Mouse (Mus musculus): Measurements from ENCODE around the gene Coro1a. TPM values are rescaled to one million over a fixed set of nuclear protein-coding genes. Genes with fewer than 3 reads are reported as not detected.

Gene Coro1a
- polyA plus RNA-seq, 1 experiment from 2014 or later = 33.3 TPM

DNA sequence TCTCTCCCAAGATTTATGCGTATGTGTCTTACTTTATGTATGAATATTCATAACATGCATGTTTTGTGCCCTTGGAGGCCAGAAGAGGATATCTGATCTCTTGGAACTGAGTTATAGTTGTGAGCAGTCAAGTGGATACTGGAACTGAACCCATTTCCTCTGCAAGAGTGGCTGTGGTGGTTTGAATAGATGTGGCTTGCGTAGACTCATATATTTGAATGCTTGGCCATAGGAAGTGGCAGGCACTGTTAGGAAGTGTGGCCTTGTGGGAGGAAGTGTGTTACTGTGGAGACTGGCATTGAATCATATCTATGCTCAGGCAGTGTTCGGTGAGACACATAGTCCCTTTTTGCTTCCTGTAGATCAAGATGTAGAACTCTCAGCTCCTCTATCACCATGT lies 51.9 kb downstream of the Coro1a start:
- Histone ChIP-seq H3K4me3 (no peak overlapping the region), H3K27ac (no peak overlapping the region), H3K27me3 (no peaks in the 10 kb centered on the region), H3K9me3 (no peaks in the 10 kb centered on the region), H3K4me1 (no peaks in the 10 kb centered on the region), H3K9ac (no peak overlapping the region), H3K36me3 (no peaks in the 10 kb centered on the region), H3K4me2 (no peak overlapping the region)
- WGBS = 92% methylated on average over 3 of the region's 3 CpGs
- ATAC-seq (ENCODE audit: insufficient number of reproducible peaks, insufficient read depth, low FRiP score, low TSS enrichment, low read depth) = no peak

DNA sequence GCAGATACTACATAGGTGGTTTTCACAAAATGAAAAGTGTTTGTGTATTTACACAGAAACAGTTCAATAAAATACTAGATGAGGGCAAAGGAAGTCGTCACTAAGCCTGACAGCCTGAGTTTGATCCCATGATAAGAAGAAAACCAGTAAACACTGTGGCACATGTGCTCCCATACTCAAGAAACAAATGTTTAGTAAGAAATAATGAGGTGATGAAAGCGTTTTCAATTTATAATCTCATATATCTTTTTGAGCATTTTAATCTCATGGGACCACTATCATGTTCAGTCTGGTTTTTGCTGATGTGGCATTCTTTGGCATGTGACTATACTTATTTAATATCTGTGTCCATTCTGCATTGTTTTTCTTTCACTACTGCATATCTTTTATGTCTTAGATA lies 53.6 kb downstream of the Coro1a start:
- no peaks in the 10 kb centered on the region for H3K27me3 ChIP-seq
- no peak overlapping the region for H3K27ac ChIP-seq
- no peak overlapping the region for H3K4me2 ChIP-seq
- no peaks in the 10 kb centered on the region for H3K9me3 ChIP-seq
- H3K36me3 ChIP-seq = no peaks in the 10 kb centered on the region
- ATAC-seq (ENCODE audit: insufficient number of reproducible peaks, insufficient read depth, low FRiP score, low TSS enrichment, low read depth) = no peak
- 84% methylated on average over 2 of the region's 2 CpGs for WGBS
- peaks cover 7% of the 10 kb centered on the region for H3K4me1 ChIP-seq
- no peak overlapping the region for H3K9ac ChIP-seq
- H3K4me3 ChIP-seq = no peak overlapping the region

DNA sequence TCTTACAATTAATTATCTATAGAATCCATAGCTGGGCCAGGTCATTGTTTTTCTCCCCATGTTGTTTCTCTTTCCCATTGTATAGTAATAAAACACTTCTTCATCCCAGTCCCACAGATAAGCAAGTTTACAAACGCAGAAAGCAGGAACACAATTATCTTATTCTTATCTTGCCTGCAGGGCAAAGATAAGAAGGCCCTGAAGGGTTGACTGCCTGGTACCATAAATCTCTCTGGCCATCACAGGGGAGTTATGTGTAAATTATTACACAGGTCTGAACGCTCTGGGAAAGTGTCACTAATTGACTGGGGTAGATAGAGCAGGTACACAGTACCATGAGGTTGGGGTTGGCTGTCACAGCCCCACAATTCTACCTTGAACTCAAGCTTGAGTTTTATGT lies 56.7 kb downstream of the Coro1a start:
- Histone ChIP-seq H3K36me3 (no peaks in the 10 kb centered on the region), H3K27ac (no peak overlapping the region), H3K4me2 (no peak overlapping the region), H3K4me1 (peaks cover 7% of the 10 kb centered on the region), H3K27me3 (no peaks in the 10 kb centered on the region), H3K9ac (no peak overlapping the region), H3K4me3 (no peak overlapping the region), H3K9me3 (no peaks in the 10 kb centered on the region)
- whole genome bisulfite sequencing = 85% methylated on average over 2 of the region's 2 CpGs
- ATAC-seq (ENCODE audit: insufficient number of reproducible peaks, insufficient read depth, low FRiP score, low TSS enrichment, low read depth) = no peak

Other genes starting within 250 kb of the Coro1a start
- gene Atp2a1, start 244.7 kb downstream of the Coro1a start, polyA plus RNA-seq (2015; fragmentation: Nextera tagmentation; extraction: Ambion mirVana) = 7.9 and 11.5 TPM in 2 replicates
- gene Sh2b1, start 232.4 kb downstream of the Coro1a start, polyA plus RNA-seq (2015; fragmentation: Nextera tagmentation; extraction: Ambion mirVana) = 53.4 and 57.8 TPM in 2 replicates
- 129 and 131 TPM in 2 replicates for gene Tufm, start 220.4 kb downstream of the Coro1a start, polyA plus RNA-seq (2015; fragmentation: Nextera tagmentation; extraction: Ambion mirVana)
- 54.0 and 56.8 TPM in 2 replicates for gene Atxn2l, start 204.3 kb downstream of the Coro1a start, polyA plus RNA-seq (2015; fragmentation: Nextera tagmentation; extraction: Ambion mirVana)
- gene Eif3c, start 141.4 kb downstream of the Coro1a start, polyA plus RNA-seq (2015; fragmentation: Nextera tagmentation; extraction: Ambion mirVana) = 199 and 205 TPM in 2 replicates
- 0.59 and 0.65 TPM in 2 replicates for gene Apobr, start 122.8 kb downstream of the Coro1a start, polyA plus RNA-seq (2015; fragmentation: Nextera tagmentation; extraction: Ambion mirVana)
- 34.0 and 37.9 TPM in 2 replicates for gene Cln3, start 122.0 kb downstream of the Coro1a start, polyA plus RNA-seq (2015; fragmentation: Nextera tagmentation; extraction: Ambion mirVana)
- not detected in 2 replicates for gene Il27, start 112.8 kb downstream of the Coro1a start, polyA plus RNA-seq (2015; fragmentation: Nextera tagmentation; extraction: Ambion mirVana)
- 5.5 and 6.1 TPM in 2 replicates for gene Nupr1, start 76.9 kb downstream of the Coro1a start, polyA plus RNA-seq (2015; fragmentation: Nextera tagmentation; extraction: Ambion mirVana)
- gene Sgf29, start 58.5 kb downstream of the Coro1a start, polyA plus RNA-seq (2015; fragmentation: Nextera tagmentation; extraction: Ambion mirVana) = 48.9 and 62.9 TPM in 2 replicates
- gene Sult1a1, start 31.4 kb downstream of the Coro1a start, polyA plus RNA-seq (2015; fragmentation: Nextera tagmentation; extraction: Ambion mirVana) = 4.3 and 4.4 TPM in 2 replicates
- gene Bola2, start 12.4 kb downstream of the Coro1a start, polyA plus RNA-seq (2015; fragmentation: Nextera tagmentation; extraction: Ambion mirVana) = 105 and 139 TPM in 2 replicates
- gene Slx1b, start 12.0 kb downstream of the Coro1a start, polyA plus RNA-seq (2015; fragmentation: Nextera tagmentation; extraction: Ambion mirVana) = 14.0 and 15.0 TPM in 2 replicates
- 56.7 and 56.9 TPM in 2 replicates for gene Mapk3, start 51.8 kb upstream of the Coro1a start, polyA plus RNA-seq (2015; fragmentation: Nextera tagmentation; extraction: Ambion mirVana)
- gene Gdpd3, start 58.5 kb upstream of the Coro1a start, polyA plus RNA-seq (2015; fragmentation: Nextera tagmentation; extraction: Ambion mirVana) = 1.6 and 3.1 TPM in 2 replicates
- gene Ypel3, start 69.2 kb upstream of the Coro1a start, polyA plus RNA-seq (2015; fragmentation: Nextera tagmentation; extraction: Ambion mirVana) = 104 and 112 TPM in 2 replicates
- gene Tbx6, start 73.7 kb upstream of the Coro1a start, polyA plus RNA-seq (2015; fragmentation: Nextera tagmentation; extraction: Ambion mirVana) = 0.27 and 0.59 TPM in 2 replicates
- 300 and 311 TPM in 2 replicates for gene Ppp4c, start 84.7 kb upstream of the Coro1a start, polyA plus RNA-seq (2015; fragmentation: Nextera tagmentation; extraction: Ambion mirVana)
- gene Fam57b, start 89.9 kb upstream of the Coro1a start, polyA plus RNA-seq (2015; fragmentation: Nextera tagmentation; extraction: Ambion mirVana) = 0.45 and 0.70 TPM in 2 replicates
- gene 4930451I11Rik, start 123.9 kb upstream of the Coro1a start, polyA plus RNA-seq (2015; fragmentation: Nextera tagmentation; extraction: Ambion mirVana) = not detected in 2 replicates
- 1.6 and 1.9 TPM in 2 replicates for gene Doc2a, start 139.6 kb upstream of the Coro1a start, polyA plus RNA-seq (2015; fragmentation: Nextera tagmentation; extraction: Ambion mirVana)
- 37.5 and 43.0 TPM in 2 replicates for gene Hirip3, start 154.2 kb upstream of the Coro1a start, polyA plus RNA-seq (2015; fragmentation: Nextera tagmentation; extraction: Ambion mirVana)
- gene Ino80e, start 154.6 kb upstream of the Coro1a start, polyA plus RNA-seq (2015; fragmentation: Nextera tagmentation; extraction: Ambion mirVana) = 84.1 and 108 TPM in 2 replicates
- gene Taok2, start 176.9 kb upstream of the Coro1a start, polyA plus RNA-seq (2015; fragmentation: Nextera tagmentation; extraction: Ambion mirVana) = 53.4 and 53.6 TPM in 2 replicates
- 28.3 and 28.6 TPM in 2 replicates for gene Tmem219, start 215.1 kb upstream of the Coro1a start, polyA plus RNA-seq (2015; fragmentation: Nextera tagmentation; extraction: Ambion mirVana)
- gene Kctd13, start 221.1 kb upstream of the Coro1a start, polyA plus RNA-seq (2015; fragmentation: Nextera tagmentation; extraction: Ambion mirVana) = 17.8 and 19.8 TPM in 2 replicates
- 0.13 and 0.25 TPM in 2 replicates for gene Asphd1, start 241.8 kb upstream of the Coro1a start, polyA plus RNA-seq (2015; fragmentation: Nextera tagmentation; extraction: Ambion mirVana)
- gene Sez6l2, start 242.8 kb upstream of the Coro1a start, polyA plus RNA-seq (2015; fragmentation: Nextera tagmentation; extraction: Ambion mirVana) = 0.76 and 0.77 TPM in 2 replicates

All from embryonic facial prominence, embryonic 13.5 days (tissue).